Mouse (Mus musculus) midbrain, embryonic 16.5 days (tissue): ENCODE measurements around the gene Klf9. TPM values are rescaled to one million over a fixed set of nuclear protein-coding genes. Genes with fewer than 3 reads are reported as not detected.
A peak's percentile ranks its signal among the peaks of the same experiment; 100 is the strongest.

Experiments
- microRNA counts: library from miRNA; unstranded; fragments of <30 nt; microRNA quantifications from one replicate; lab custom pipeline; 2016
- microRNA-seq: library from miRNA; unstranded; fragments of <30 nt; microRNA quantifications from one replicate; pipeline ENCODE4, GENCODE M21; 2017
- polyA plus RNA-seq: library from polyadenylated mRNA; unstranded; fragments of >200 nt; fragmentation: Nextera tagmentation; extraction: Ambion mirVana; gene quantifications from 2 replicates; pipeline ENCODE4 v1.2.1, GENCODE M21; 2015

The Klf9 gene
- polyA plus RNA-seq, 1 experiment from 2014 or later: 3.1 TPM

MicroRNA genes within 50 kb of the gene (microRNA counts, 519-probe panel; counts per million panel counts)
- microRNA mmu-miR-1192 (lab: Ali Mortazavi, UCI): 386 counts per million, percentile 18 among the panel's probes with 10 or more counts

Small RNAs within 50 kb of the gene (microRNA-seq; reads per million reads assigned to microRNA genes)
- not detected for gene Mir1192

Other genes with a start within 250 kb of the Klf9 start
- gene Smc5, start 132.7 kb downstream of the Klf9 start, polyA plus RNA-seq: 25.9 and 27.1 TPM in 2 replicates